Comparison of ENCODE assay signal across 18 mouse cellular contexts in the genomic region with DNA sequence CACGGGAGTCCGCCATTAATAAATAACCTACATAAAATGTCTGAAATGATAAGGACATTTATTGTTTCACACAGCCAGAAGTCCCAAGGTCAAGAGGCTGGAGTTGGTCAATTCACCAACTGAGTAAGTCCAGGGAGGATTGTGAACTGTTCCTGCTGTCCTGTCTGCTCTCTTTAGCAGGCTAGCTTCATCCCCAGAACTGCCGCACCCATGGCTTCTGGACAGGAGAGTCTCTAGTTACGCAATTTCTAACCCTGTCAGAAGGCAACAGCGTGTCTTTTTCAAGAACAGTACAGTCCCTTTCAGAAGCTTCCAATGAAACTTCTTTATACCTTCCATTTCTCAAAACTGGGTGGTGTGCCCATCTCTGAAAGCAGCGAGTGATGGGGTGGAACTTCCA. TPM values are rescaled to one million over a fixed set of nuclear protein-coding genes. Genes with fewer than 3 reads are reported as not detected.
DNase-seq lines count a peak whose midpoint lies in the region; ATAC-seq lines count a peak whose summit lies in the region.
"Had no signal": no experiment of that assay in that cellular context is flagged by ENCODE, and none has a peak within 500 bp of the region (broad histone marks: within the 10 kb centered on the region; RNA-seq: fewer than 3 reads in every experiment).

No protein-coding gene starts in this region.

- no peaks in the 10 kb centered on the region for H3K36me3 ChIP-seq in limb, embryonic 11.5 days (ENCODE audit: control insufficient read depth, insufficient read depth, low read length)
- H3K36me3 ChIP-seq in limb, embryonic 10.5 days: no peaks in the 10 kb centered on the region
- H3K36me3 ChIP-seq in intestine, embryonic 16.5 days (ENCODE audit: control insufficient read depth, insufficient read depth, low read length): no peaks in the 10 kb centered on the region
- H3K36me3 ChIP-seq: embryonic facial prominence, embryonic 10.5 days; heart, embryonic 13.5 days had no signal

- H3K4me1 ChIP-seq in limb, embryonic 11.5 days (ENCODE audit: control insufficient read depth, insufficient read depth, low read length): no peaks in the 10 kb centered on the region
- H3K4me1 ChIP-seq in limb, embryonic 10.5 days: peaks cover 18% of the 10 kb centered on the region
- H3K4me1 ChIP-seq in intestine, embryonic 16.5 days (ENCODE audit: control insufficient read depth, insufficient read depth, low read length): no peaks in the 10 kb centered on the region

- ATAC-seq in limb, embryonic 11.5 days (ENCODE audit: insufficient number of reproducible peaks, low FRiP score, low TSS enrichment, low read depth): no peak
- peak; percentile 24; the same call in 1 of the 2 replicates for ATAC-seq in intestine, embryonic 16.5 days
- ATAC-seq: forebrain, embryonic 13.5 days; forebrain, postnatal 0 days had no signal

- DNase-seq in limb, embryonic 11.5 days (ENCODE audit: low spot score): peak; percentile 16
- no peak for DNase-seq in limb, embryonic 10.5 days (ENCODE audit: low spot score)
- DNase-seq in lung, postnatal 36 days: peak; percentile 19
- no peak for DNase-seq in lung, postnatal 10 days
- DNase-seq in yolk sac, embryonic 10.5 days (ENCODE audit: low spot score): peak; percentile 10
- no peak for DNase-seq in adrenal gland, adult 18-20 months (ENCODE audit: low spot score in 2 of 2)
- DNase-seq: adrenal gland, adult 2 months; adrenal gland, postnatal 36 days; cerebellum, adult 2 months; cerebellum, postnatal 10 days; forebrain, postnatal 0 days; gastrocnemius, postnatal 14 days; heart, postnatal 36 days had no signal

- H3K4me2 ChIP-seq in limb, embryonic 11.5 days (ENCODE audit: low read depth, severe bottlenecking): no peak overlapping the region
- no peak overlapping the region for H3K4me2 ChIP-seq in intestine, embryonic 16.5 days (ENCODE audit: low read depth, low read length)
- H3K4me2 ChIP-seq: forebrain, embryonic 13.5 days; heart, embryonic 13.5 days had no signal

- WGBS in limb, embryonic 11.5 days: 96% methylated on average over 6 of the region's 6 CpGs
- 94% methylated on average over 6 of the region's 6 CpGs for WGBS in limb, embryonic 10.5 days
- 69% methylated on average over 6 of the region's 6 CpGs for WGBS in intestine, embryonic 16.5 days

- H3K9me3 ChIP-seq in limb, embryonic 11.5 days (ENCODE audit: control insufficient read depth, low read length): no peaks in the 10 kb centered on the region
- no peaks in the 10 kb centered on the region for H3K9me3 ChIP-seq in limb, embryonic 10.5 days (replicated peaks)
- H3K9me3 ChIP-seq in intestine, embryonic 16.5 days (ENCODE audit: control insufficient read depth, low read length): no peaks in the 10 kb centered on the region
- H3K9me3 ChIP-seq: embryonic facial prominence, embryonic 10.5 days; forebrain, embryonic 13.5 days; heart, embryonic 13.5 days had no signal

- no peak overlapping the region for H3K9ac ChIP-seq in limb, embryonic 11.5 days (ENCODE audit: low read length)
- no peak overlapping the region for H3K9ac ChIP-seq in intestine, embryonic 16.5 days (ENCODE audit: low read depth, low read length)
- H3K9ac ChIP-seq: forebrain, embryonic 13.5 days; forebrain, postnatal 0 days; heart, embryonic 13.5 days had no signal

- H3K27ac ChIP-seq in limb, embryonic 11.5 days (replicated peaks; ENCODE audit: low read depth, low read length): no peak overlapping the region
- no peak overlapping the region for H3K27ac ChIP-seq in limb, embryonic 10.5 days
- H3K27ac ChIP-seq in intestine, embryonic 16.5 days (ENCODE audit: low read length): peak overlapping the region; percentile 34
- H3K27ac ChIP-seq: embryonic facial prominence, embryonic 10.5 days; forebrain, embryonic 13.5 days; heart, embryonic 13.5 days had no signal

- no peak overlapping the region for H3K4me3 ChIP-seq in limb, embryonic 11.5 days (ENCODE audit: low read depth, low read length)
- no peak overlapping the region for H3K4me3 ChIP-seq in limb, embryonic 10.5 days
- H3K4me3 ChIP-seq in intestine, embryonic 16.5 days (ENCODE audit: low read length): no peak overlapping the region
- H3K4me3 ChIP-seq: embryonic facial prominence, embryonic 10.5 days; forebrain, embryonic 13.5 days; heart, embryonic 13.5 days had no signal

- peaks cover 15% of the 10 kb centered on the region; the same call in 1 of the 2 replicates for H3K27me3 ChIP-seq in limb, embryonic 11.5 days (ENCODE audit: control insufficient read depth, insufficient read depth, low read length)
- H3K27me3 ChIP-seq in limb, embryonic 10.5 days (ENCODE audit: low read depth, poor library complexity, severe bottlenecking): peaks cover 58% of the 10 kb centered on the region
- no peaks in the 10 kb centered on the region; the same call in 1 of the 2 replicates for H3K27me3 ChIP-seq in intestine, embryonic 16.5 days (replicated peaks; ENCODE audit: control insufficient read depth, insufficient read depth, low read length)

RNA-seq across cellular contexts. Expression of a gene that starts 1.9 kb away (rescaled TPM):
- polyA plus RNA-seq in limb, embryonic 11.5 days (2014; fragmentation: Nextera tagmentation; extraction: Ambion mirVana): 1.7 TPM in 2 replicates
- polyA plus RNA-seq in limb, embryonic 10.5 days (2016; fragmentation: Nextera tagmentation; extraction: Ambion mirVana): 1.1 and 1.2 TPM in 2 replicates
- polyA plus RNA-seq in intestine, embryonic 16.5 days (2015; fragmentation: Nextera tagmentation; extraction: Ambion mirVana): 24.1 and 46.9 TPM in 2 replicates
- total RNA-seq in adrenal gland, adult 18-20 months (2021): 1 to 10 TPM; 4.5 to 6.0 TPM
- total RNA-seq: MEL had no signal

Comparison
In these comparisons a context has a peak if more than half of its experiments do, and no peak if none do; other contexts are left out.
1. DNase-seq: peak in limb, embryonic 11.5 days (single experiment), lung, postnatal 36 days (single experiment) and yolk sac, embryonic 10.5 days (single experiment); none in limb, embryonic 10.5 days (single experiment), lung, postnatal 10 days (single experiment) and adrenal gland, adult 18-20 months (0 of 2).